Mouse (Mus musculus) layer of hippocampus, postnatal 36 days (tissue): ENCODE results near the gene Speer4b. TPM values are rescaled to one million over a fixed set of nuclear protein-coding genes. Genes with fewer than 3 reads are reported as not detected.
"Not testable (repeated sequence)": the region's sequence is repeated elsewhere in the genome, so short reads cannot be mapped to it uniquely, and the experiment has no call there.

Experiments used
- DNase-seq, 2 experiments: peaks; one replicate each; pipeline ENCODE4 v3.0.0; 2022
- total RNA-seq, 2 experiments: library from RNA; stranded (reverse); gene quantifications; 2 replicates each; pipeline ENCODE4 v1.2.3; 2021

Speer4b gene
- total RNA-seq: not detected

GRCm38 (mm10) chr5:27501338-27501737 lies at the start of gene Speer4b:
Gene Speer4b, minus strand, starts transcription at chr5:27501438.
- not testable (repeated sequence) for DNase-seq

DNA sequence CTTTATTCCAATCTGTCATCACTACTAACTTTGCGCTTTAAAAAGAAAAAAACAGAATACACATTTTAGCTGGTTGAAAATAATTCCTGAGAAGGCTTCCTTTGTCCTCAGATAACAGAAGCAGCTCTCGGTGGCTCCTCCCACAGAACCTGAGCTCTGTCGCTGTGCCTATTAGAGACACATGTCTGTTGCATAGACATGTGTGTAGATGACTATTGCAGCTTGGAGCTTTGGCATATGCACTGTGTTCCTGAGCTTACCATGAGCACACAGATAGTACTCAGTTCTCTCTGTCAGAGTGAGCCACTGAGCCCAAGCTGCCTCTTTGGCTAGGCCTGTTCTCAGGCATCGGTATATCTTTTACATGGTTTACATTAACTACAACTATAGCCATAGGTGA lies 48.1 kb upstream of the Speer4b start:
- DNase-seq: peak in 1 of 2 experiments; percentile 21

DNA sequence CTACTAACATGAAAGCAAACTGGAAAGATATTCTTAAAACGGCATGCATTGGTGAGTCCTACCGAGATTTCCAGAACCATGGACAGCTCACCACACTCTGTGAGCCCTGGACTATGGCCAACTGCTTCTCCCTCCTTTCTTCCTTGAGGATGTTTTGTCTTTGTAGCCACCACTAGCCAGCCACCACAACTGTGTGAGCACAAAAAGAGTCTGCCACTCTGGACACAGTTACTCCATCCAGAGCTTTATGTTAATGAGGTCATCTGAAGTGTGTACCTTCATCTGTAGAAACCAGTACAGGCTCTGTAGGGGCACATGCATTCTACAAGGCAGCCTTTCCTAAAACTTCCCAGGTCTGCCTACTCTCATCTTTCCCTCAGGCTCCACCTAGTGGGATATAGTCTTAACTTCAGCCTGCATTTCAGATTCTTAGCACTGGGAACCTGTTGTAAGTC lies 43.6 kb upstream of the Speer4b start:
- peak in 1 of 2 experiments; percentile 19 for DNase-seq

- DNase-seq: no peak
These were observed 25.7 kb upstream of the Speer4b start for GRCm38 (mm10) chr5:27526906-27527305.

- DNase-seq: no peak
These were observed 17.5 kb upstream of the Speer4b start for GRCm38 (mm10) chr5:27518716-27519115.

DNA sequence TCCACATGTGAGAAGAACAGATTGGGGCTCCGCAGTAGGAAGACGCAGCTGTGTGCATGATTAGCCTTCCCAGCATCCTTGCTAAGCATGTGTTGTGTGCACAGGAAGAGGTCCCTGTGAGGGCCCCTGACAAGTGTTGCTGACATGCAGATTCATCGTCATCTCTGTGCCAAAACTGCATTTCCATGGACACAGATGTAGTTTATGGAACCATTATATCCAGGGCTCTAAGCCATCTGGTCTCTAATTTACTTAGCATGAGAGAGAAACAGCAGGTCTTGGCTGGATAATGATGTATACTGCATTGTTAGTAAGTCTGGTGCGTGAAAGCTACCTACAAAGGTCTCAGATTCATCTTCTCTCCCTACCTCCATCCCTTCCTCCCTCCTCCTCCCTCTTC lies 10.3 kb downstream of the Speer4b start:
- no peak for DNase-seq

DNA sequence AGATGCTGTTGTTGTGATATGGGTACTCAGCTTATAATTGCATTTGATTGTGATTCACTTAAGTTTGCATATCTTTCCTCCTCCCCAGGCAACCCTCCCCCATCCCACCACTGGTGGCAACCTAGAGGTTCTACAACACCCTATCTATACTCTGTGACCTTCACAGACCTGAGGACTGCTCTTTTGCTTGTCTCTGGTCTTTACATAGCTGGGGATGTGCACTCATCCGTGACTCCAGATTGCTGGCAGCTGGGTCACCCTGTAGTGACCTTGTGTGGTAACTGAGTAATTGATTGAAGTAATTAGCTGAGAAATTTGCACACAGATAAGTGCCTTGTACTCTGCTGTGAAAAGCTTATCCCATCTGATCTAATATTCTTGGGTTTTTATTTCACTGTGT lies 15.1 kb downstream of the Speer4b start:
- no peak for DNase-seq

DNA sequence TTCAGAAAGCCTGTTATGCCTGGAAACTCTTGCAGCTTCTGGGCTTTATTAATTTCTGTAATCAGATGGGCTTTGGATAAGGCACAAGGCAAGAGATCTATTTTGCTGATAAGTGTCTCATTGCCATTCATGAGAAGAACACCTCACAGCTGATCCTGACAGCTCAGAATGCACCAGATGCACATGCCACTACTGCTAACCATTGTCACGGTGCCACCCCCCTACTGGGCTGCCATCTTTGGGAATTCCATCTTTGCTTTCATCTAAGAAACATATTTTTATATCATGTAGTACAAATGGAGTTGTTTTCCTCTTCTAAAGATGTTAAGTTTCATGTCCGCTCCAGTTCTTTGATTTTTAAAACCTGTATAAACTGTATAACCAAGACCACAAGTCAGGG lies 19.5 kb downstream of the Speer4b start:
- peak; percentile 27 to 33 for DNase-seq

- DNase-seq: no peak
These were observed 26.2 kb downstream of the Speer4b start for GRCm38 (mm10) chr5:27474964-27475465.

GRCm38 (mm10) chr5:27457686-27458085 lies 43.6 kb downstream of the Speer4b start:
- DNase-seq: no peak

DNA sequence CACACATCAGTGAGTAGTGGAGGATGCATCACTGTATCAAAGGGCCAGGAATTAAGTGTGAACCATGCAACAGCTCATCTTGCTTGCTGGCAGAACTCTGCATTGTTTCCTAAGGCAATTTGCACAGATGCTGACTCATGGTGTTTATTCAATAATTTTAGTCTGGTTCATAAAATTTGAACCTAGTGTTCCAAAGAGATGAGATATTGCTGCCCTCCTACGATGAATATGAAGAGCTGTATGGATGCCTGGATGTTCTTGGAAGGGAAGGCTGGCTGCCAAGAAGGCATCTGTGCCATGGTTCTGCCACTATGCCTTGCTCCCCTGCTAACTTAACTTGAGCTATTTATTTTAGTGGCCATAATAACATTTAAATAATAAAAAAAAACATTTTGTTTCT lies 44.3 kb downstream of the Speer4b start:
- DNase-seq: peak; percentile 39 to 46

- DNase-seq: no peak
These were observed 46.9 kb downstream of the Speer4b start for GRCm38 (mm10) chr5:27454386-27454785.

DNA sequence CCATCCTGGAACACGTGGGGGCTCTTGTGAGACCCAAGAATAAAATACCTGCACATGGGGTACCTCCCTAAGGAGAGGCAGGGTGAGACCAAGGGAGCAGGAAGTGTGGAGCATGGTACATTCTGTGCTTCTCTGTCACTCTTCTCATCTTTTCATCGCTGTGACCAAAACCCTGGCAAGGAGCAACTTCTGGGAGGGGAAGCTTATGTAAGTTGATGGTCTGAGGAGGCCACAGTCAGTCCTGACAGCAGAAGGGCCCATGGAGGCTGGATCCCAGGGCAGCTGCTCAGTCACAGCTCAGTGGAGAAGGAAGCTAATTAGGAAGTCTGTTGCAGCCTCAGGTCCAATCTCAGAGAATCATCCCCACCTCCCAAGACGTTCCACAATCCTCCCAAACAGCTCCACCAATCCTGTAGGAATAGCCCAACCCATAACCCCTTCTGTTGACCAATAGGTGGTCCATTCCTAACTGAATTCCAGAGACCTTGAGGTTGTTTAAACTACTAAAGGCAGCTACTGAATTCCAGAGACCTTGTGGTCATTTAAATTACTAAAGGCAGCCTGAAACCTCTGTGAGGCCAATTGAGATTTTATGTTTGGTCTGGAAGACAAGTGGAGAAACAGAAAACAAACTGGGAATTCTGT lies 47.9 kb downstream of the Speer4b start:
- DNase-seq: no peak
